Mouse (Mus musculus) stomach, embryonic 14.5 days (tissue): Measurements from ENCODE around the gene Vti1a. TPM values are rescaled to one million over a fixed set of nuclear protein-coding genes. Genes with fewer than 3 reads are reported as not detected.
A peak's percentile ranks its signal among the peaks of the same experiment; 100 is the strongest.

ENCODE experiments used
- ATAC-seq: fragments of 200-750 bp; cut with Nextera tagmentation; 2 replicates; pipeline ENCODE4 v1.8.0; 2017; ENCODE audit warnings: low read depth, moderate TSS enrichment; ENCODE audit not compliant: insufficient number of reproducible peaks, insufficient read depth, low FRiP score
- H3K27ac ChIP-seq: fragments of 300-500 bp; sonication (generic); 2 replicates; pipeline ENCODE4 v1.5.1; 2014; ENCODE audit warnings: mild to moderate bottlenecking, low read length, moderate library complexity, mixed read lengths
- H3K27me3 ChIP-seq: fragments of 300-500 bp; sonication (generic); 2 replicates; pipeline ENCODE4 v1.6.1; 2014; ENCODE audit warnings: low read length, control low read depth, mixed read lengths; ENCODE audit not compliant: control insufficient read depth, insufficient read depth
- H3K36me3 ChIP-seq: fragments of 300-500 bp; sonication (generic); 2 replicates; pipeline ENCODE4 v1.6.1; 2014; ENCODE audit warnings: mild to moderate bottlenecking, control low read depth, low read length, moderate library complexity, mixed read lengths; ENCODE audit not compliant: control insufficient read depth, insufficient read depth
- H3K4me1 ChIP-seq: fragments of 300-500 bp; sonication (generic); 2 replicates; pipeline ENCODE4 v1.6.1; 2014; ENCODE audit warnings: low read length, control low read depth, mixed read lengths; ENCODE audit not compliant: control insufficient read depth, insufficient read depth
- H3K4me2 ChIP-seq: fragments of 300-500 bp; sonication (generic); replicated peaks from 2 replicates; pipeline ENCODE4 v1.6.1; 2014; ENCODE audit warnings: low read depth, low read length, control low read depth
- H3K4me3 ChIP-seq: fragments of 300-500 bp; sonication (generic); 2 replicates; pipeline ENCODE4 v1.5.1; 2014; ENCODE audit warnings: low read depth, low read length, control low read depth
- H3K9ac ChIP-seq: fragments of 300-500 bp; sonication (generic); replicated peaks from 2 replicates; pipeline ENCODE4 v1.6.1; 2014; ENCODE audit warnings: low read depth, mild to moderate bottlenecking, control low read depth, low read length, moderate library complexity, mixed read lengths
- H3K9me3 ChIP-seq: fragments of 300-500 bp; sonication (generic); 2 replicates; pipeline ENCODE4 v1.6.1; 2016; ENCODE audit warnings: low read depth, low read length, control low read depth; ENCODE audit not compliant: control insufficient read depth
- WGBS: fragments of 180-500 bp; shearing (Covaris S2); extraction: QIAGEN DNeasy Blood & Tissue Kit; methylation state at CpG from one replicate; pipeline ENCODE4 v1.1.7; 2014; 5-methylcytosine and 5-hydroxymethylcytosine counted together
- polyA plus RNA-seq: library from polyadenylated mRNA; unstranded; fragments of >200 nt; fragmentation: Nextera tagmentation; extraction: Ambion mirVana; gene quantifications from 2 replicates; pipeline ENCODE4 v1.2.1, GENCODE M21; 2014

Gene Vti1a
- polyA plus RNA-seq, 1 experiment from 2014 or later = 27.2 TPM

GRCm38 (mm10) chr19:55319521-55319920, 3.4 kb downstream of the Vti1a start:
- no peak overlapping the region for H3K27ac ChIP-seq
- H3K9me3 ChIP-seq = no peaks in the 10 kb centered on the region
- 80% methylated on average over 5 of the region's 5 CpGs for WGBS
- H3K4me2 ChIP-seq = no peak overlapping the region
- peaks cover 5% of the 10 kb centered on the region for H3K4me1 ChIP-seq
- ATAC-seq = no peak
- H3K4me3 ChIP-seq = no peak overlapping the region
- H3K9ac ChIP-seq = no peak overlapping the region
- no peaks in the 10 kb centered on the region for H3K27me3 ChIP-seq
- no peaks in the 10 kb centered on the region for H3K36me3 ChIP-seq

- no peaks in the 10 kb centered on the region for H3K4me1 ChIP-seq
- H3K36me3 ChIP-seq = no peaks in the 10 kb centered on the region
- H3K27me3 ChIP-seq = no peaks in the 10 kb centered on the region
- no peak overlapping the region for H3K4me2 ChIP-seq
- WGBS = 91% methylated on average over 8 of the region's 8 CpGs
- no peak for ATAC-seq
- H3K27ac ChIP-seq = no peak overlapping the region
- no peak overlapping the region for H3K4me3 ChIP-seq
- no peaks in the 10 kb centered on the region for H3K9me3 ChIP-seq
- H3K9ac ChIP-seq = no peak overlapping the region
Measured at GRCm38 (mm10) chr19:55322604-55323003, 6.5 kb downstream of the Vti1a start.

- no peak overlapping the region for H3K4me2 ChIP-seq
- H3K9ac ChIP-seq = no peak overlapping the region
- H3K4me1 ChIP-seq = no peaks in the 10 kb centered on the region
- H3K4me3 ChIP-seq = no peak overlapping the region
- no peaks in the 10 kb centered on the region for H3K27me3 ChIP-seq
- no peak for ATAC-seq
- WGBS = 85% methylated on average over 4 of the region's 4 CpGs
- H3K9me3 ChIP-seq = no peaks in the 10 kb centered on the region
- H3K36me3 ChIP-seq = peaks cover 6% of the 10 kb centered on the region
- no peak overlapping the region for H3K27ac ChIP-seq
Measured at GRCm38 (mm10) chr19:55327510-55327909, 11.4 kb downstream of the Vti1a start.

- peaks cover 6% of the 10 kb centered on the region for H3K36me3 ChIP-seq
- no peak overlapping the region for H3K4me3 ChIP-seq
- H3K4me1 ChIP-seq = 0 out of 2 replicates have a peak, but pooled peaks cover 4% of the 10 kb centered on the region
- 91% methylated on average over 5 of the region's 5 CpGs for whole genome bisulfite sequencing
- H3K9ac ChIP-seq = no peak overlapping the region
- no peak overlapping the region for H3K27ac ChIP-seq
- ATAC-seq = no peak
- H3K9me3 ChIP-seq = no peaks in the 10 kb centered on the region
- no peaks in the 10 kb centered on the region for H3K27me3 ChIP-seq
- no peak overlapping the region for H3K4me2 ChIP-seq
Measured at GRCm38 (mm10) chr19:55331776-55332175, 15.7 kb downstream of the Vti1a start.

GRCm38 (mm10) chr19:55332641-55333268, 16.7 kb downstream of the Vti1a start:
- H3K4me3 ChIP-seq = no peak overlapping the region
- peaks cover 6% of the 10 kb centered on the region for H3K36me3 ChIP-seq
- no peaks in the 10 kb centered on the region for H3K27me3 ChIP-seq
- no peak overlapping the region for H3K9ac ChIP-seq
- WGBS = 87% methylated on average over 8 of the region's 8 CpGs
- H3K4me1 ChIP-seq = 0 out of 2 replicates have a peak, but pooled peaks cover 4% of the 10 kb centered on the region
- no peaks in the 10 kb centered on the region for H3K9me3 ChIP-seq
- H3K27ac ChIP-seq = no peak overlapping the region
- no peak overlapping the region for H3K4me2 ChIP-seq
- peak; percentile 72; the same call in 1 of the 2 replicates for ATAC-seq

GRCm38 (mm10) chr19:55335881-55336280, 19.8 kb downstream of the Vti1a start:
- H3K36me3 ChIP-seq = no peaks in the 10 kb centered on the region
- no peak overlapping the region for H3K27ac ChIP-seq
- H3K9ac ChIP-seq = no peak overlapping the region
- H3K4me1 ChIP-seq = 0 out of 2 replicates have a peak, but pooled peaks cover 4% of the 10 kb centered on the region
- no peaks in the 10 kb centered on the region for H3K27me3 ChIP-seq
- H3K4me2 ChIP-seq = no peak overlapping the region
- no peaks in the 10 kb centered on the region for H3K9me3 ChIP-seq
- WGBS = 97% methylated on average over 1 of the region's 1 CpGs
- no peak for ATAC-seq
- H3K4me3 ChIP-seq = no peak overlapping the region

GRCm38 (mm10) chr19:55336441-55336840, 20.3 kb downstream of the Vti1a start:
- ATAC-seq = no peak
- Histone ChIP-seq H3K4me1 (0 out of 2 replicates have a peak, but pooled peaks cover 4% of the 10 kb centered on the region), H3K27me3 (no peaks in the 10 kb centered on the region), H3K4me2 (no peak overlapping the region), H3K4me3 (no peak overlapping the region), H3K36me3 (no peaks in the 10 kb centered on the region), H3K9ac (no peak overlapping the region), H3K9me3 (no peaks in the 10 kb centered on the region), H3K27ac (no peak overlapping the region)
- WGBS = 76% methylated on average over 12 of the region's 12 CpGs

- no peak overlapping the region for H3K27ac ChIP-seq
- H3K4me1 ChIP-seq = 0 out of 2 replicates have a peak, but pooled peaks cover 4% of the 10 kb centered on the region
- H3K9me3 ChIP-seq = no peaks in the 10 kb centered on the region
- no peaks in the 10 kb centered on the region for H3K36me3 ChIP-seq
- no peak overlapping the region for H3K4me2 ChIP-seq
- H3K27me3 ChIP-seq = no peaks in the 10 kb centered on the region
- no peak overlapping the region for H3K9ac ChIP-seq
- no peak overlapping the region for H3K4me3 ChIP-seq
- 73% methylated on average over 9 of the region's 9 CpGs for WGBS
- no peak for ATAC-seq
Measured at GRCm38 (mm10) chr19:55337066-55337465, 21.0 kb downstream of the Vti1a start.

- no peak for ATAC-seq
- WGBS = 73% methylated on average over 10 of the region's 10 CpGs
- Histone ChIP-seq H3K27me3 (no peaks in the 10 kb centered on the region), H3K9me3 (no peaks in the 10 kb centered on the region), H3K9ac (no peak overlapping the region), H3K4me2 (no peak overlapping the region), H3K4me3 (no peak overlapping the region), H3K27ac (no peak overlapping the region), H3K4me1 (0 out of 2 replicates have a peak, but pooled peaks cover 8% of the 10 kb centered on the region), H3K36me3 (no peaks in the 10 kb centered on the region)
Measured at GRCm38 (mm10) chr19:55337664-55338063, 21.6 kb downstream of the Vti1a start.
